Mouse (Mus musculus): ENCODE measurements around the gene Mrpl57. TPM values are rescaled to one million over a fixed set of nuclear protein-coding genes. Genes with fewer than 3 reads are reported as not detected.

The Mrpl57 gene
- polyA plus RNA-seq, 1 experiment from 2014 or later: 143 TPM

DNA sequence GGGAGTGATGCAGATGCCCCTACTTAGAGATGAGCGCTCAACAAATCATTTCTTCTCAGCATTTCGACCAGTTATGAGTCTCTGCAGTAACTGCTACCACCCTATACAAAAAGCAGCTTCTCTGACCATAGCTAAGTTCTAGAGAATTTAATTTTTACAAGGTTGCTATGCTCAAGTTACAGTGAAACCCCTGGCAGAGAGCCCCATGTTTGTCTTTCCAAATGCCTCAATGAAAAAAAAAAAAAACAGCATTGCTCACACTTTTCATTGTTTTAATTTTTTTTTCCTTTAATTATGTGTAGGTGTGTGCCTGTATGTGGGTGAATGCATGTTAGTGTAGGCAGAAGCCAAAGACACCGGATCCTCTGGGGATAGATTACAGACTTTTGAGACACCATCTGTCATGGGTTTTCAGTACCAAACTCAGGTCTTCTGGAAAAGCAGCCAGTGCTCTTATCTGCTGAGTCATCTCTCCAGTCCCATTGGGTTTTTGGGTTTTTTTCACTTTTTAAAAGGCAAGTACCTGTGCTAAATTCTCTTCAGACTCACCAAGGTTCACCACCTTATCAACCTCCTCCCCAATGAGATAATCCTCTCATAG is 40.7 kb downstream of the Mrpl57 start:
- 90% methylated on average over 3 of the region's 3 CpGs for WGBS (ENCODE audit: insufficient replicate concordance)
- H3K9me3 ChIP-seq (replicated peaks; ENCODE audit: control insufficient read depth, low read length): no peaks in the 10 kb centered on the region
- no peak overlapping the region for H3K9ac ChIP-seq (ENCODE audit: low read depth, low read length)
- peaks cover 10% of the 10 kb centered on the region; the same call in 1 of the 2 replicates for H3K36me3 ChIP-seq (ENCODE audit: control insufficient read depth, insufficient read depth, low read length)
- H3K4me1 ChIP-seq (ENCODE audit: control insufficient read depth, insufficient read depth, low read length): no peaks in the 10 kb centered on the region
- H3K27ac ChIP-seq (ENCODE audit: low read depth, low read length): no peak overlapping the region
- ATAC-seq (replicated peaks; ENCODE audit: insufficient number of reproducible peaks, low FRiP score, low TSS enrichment): no peak
- H3K27me3 ChIP-seq (ENCODE audit: control insufficient read depth, insufficient read depth, low read length): no peaks in the 10 kb centered on the region
- no peak overlapping the region for H3K4me3 ChIP-seq (ENCODE audit: low read depth, low read length)
- H3K4me2 ChIP-seq: no peak overlapping the region

DNA sequence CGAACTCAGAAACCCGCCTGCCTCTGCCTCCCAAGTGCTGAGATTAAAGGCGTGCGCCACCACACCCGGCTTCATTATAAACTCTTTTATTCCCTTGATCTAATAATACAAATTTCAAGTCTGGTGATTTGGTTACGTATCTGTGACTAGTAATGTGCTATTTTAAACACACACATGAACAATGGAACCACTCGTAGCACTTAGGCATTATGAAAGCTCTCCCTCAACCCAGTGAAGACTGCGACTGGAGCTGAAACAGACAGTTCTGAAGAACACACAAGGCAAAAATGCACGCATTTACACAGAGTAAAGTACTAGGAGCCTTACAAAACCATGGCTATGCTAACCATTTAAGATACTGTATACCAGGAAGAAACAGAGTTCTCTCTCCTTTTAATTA is 51.9 kb downstream of the Mrpl57 start:
- no peak for ATAC-seq (replicated peaks; ENCODE audit: insufficient number of reproducible peaks, low FRiP score, low TSS enrichment)
- WGBS (ENCODE audit: insufficient replicate concordance): 88% methylated on average over 9 of the region's 9 CpGs
- Histone ChIP-seq H3K9ac (ENCODE audit: low read depth, low read length) (no peak overlapping the region), H3K4me3 (ENCODE audit: low read depth, low read length) (no peak overlapping the region), H3K9me3 (replicated peaks; ENCODE audit: control insufficient read depth, low read length) (no peaks in the 10 kb centered on the region), H3K4me2 (no peak overlapping the region), H3K36me3 (ENCODE audit: control insufficient read depth, insufficient read depth, low read length) (no peaks in the 10 kb centered on the region; the same call in 1 of the 2 replicates), H3K27ac (ENCODE audit: low read depth, low read length) (no peak overlapping the region), H3K4me1 (ENCODE audit: control insufficient read depth, insufficient read depth, low read length) (peaks cover 16% of the 10 kb centered on the region), H3K27me3 (ENCODE audit: control insufficient read depth, insufficient read depth, low read length) (no peaks in the 10 kb centered on the region)

Small RNA genes within 50 kb of the gene (microRNA-seq; reads per million reads assigned to microRNA genes)
- 0.20 reads per million for gene Mir3077 (ENCODE audit: borderline number of aligned reads)

Other genes starting within 250 kb of the Mrpl57 start
- gene Xpo4, start 160.8 kb upstream of the Mrpl57 start, polyA plus RNA-seq (2014; fragmentation: Nextera tagmentation; extraction: Ambion mirVana): 21.8 and 23.7 TPM in 2 replicates
- gene Gm49361, start 80.1 kb upstream of the Mrpl57 start, polyA plus RNA-seq (2014; fragmentation: Nextera tagmentation; extraction: Ambion mirVana): not detected in 2 replicates
- gene Lats2, start 67.8 kb upstream of the Mrpl57 start, polyA plus RNA-seq (2014; fragmentation: Nextera tagmentation; extraction: Ambion mirVana): 18.9 and 20.7 TPM in 2 replicates
- 19.5 and 34.2 TPM in 2 replicates for gene Sap18, start 28.1 kb upstream of the Mrpl57 start, polyA plus RNA-seq (2014; fragmentation: Nextera tagmentation; extraction: Ambion mirVana)
- gene Ska3, start within 50 bp of the Mrpl57 start, polyA plus RNA-seq (2014; fragmentation: Nextera tagmentation; extraction: Ambion mirVana): 32.6 and 34.3 TPM in 2 replicates
- gene Zdhhc20, start 64.0 kb downstream of the Mrpl57 start, polyA plus RNA-seq (2014; fragmentation: Nextera tagmentation; extraction: Ambion mirVana): 39.5 and 52.8 TPM in 2 replicates
- 55.9 and 81.0 TPM in 2 replicates for gene Micu2, start 173.0 kb downstream of the Mrpl57 start, polyA plus RNA-seq (2014; fragmentation: Nextera tagmentation; extraction: Ambion mirVana)
- 8.9 and 9.1 TPM in 2 replicates for gene Fgf9, start 244.3 kb downstream of the Mrpl57 start, polyA plus RNA-seq (2014; fragmentation: Nextera tagmentation; extraction: Ambion mirVana)

Measured in heart, embryonic 11.5 days (tissue).